Mouse (Mus musculus): ENCODE measurements around the gene Ssbp4. TPM values are rescaled to one million over a fixed set of nuclear protein-coding genes. Genes with fewer than 3 reads are reported as not detected.

Gene Ssbp4
- polyA plus RNA-seq, 1 experiment from 2014 or later = 141 TPM

DNA sequence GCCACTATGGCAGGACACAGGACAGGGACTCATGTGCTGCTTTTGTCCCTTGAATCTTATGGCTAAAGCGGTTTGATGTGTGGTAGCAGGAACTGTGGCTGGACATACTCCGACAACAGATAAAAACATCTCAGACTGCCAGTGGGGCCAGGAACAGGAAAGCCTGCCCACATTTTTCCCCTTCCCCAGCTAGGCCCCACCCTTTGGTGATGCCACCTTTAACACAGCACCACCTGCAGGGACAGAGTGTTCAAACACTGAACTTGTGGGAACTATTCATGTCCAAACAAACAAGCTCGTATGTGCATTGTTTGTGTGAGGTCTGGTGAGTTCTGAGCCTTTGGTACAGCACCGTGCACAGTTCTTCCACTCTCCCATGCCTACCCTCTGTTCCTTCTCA lies 50.3 kb downstream of the Ssbp4 start:
- Histone ChIP-seq H3K9me3 (no peaks in the 10 kb centered on the region), H3K36me3 (no peaks in the 10 kb centered on the region), H3K9ac (no peak overlapping the region), H3K27me3 (no peaks in the 10 kb centered on the region), H3K4me1 (replicated peaks) (peaks cover 35% of the 10 kb centered on the region), H3K4me2 (no peak overlapping the region), H3K27ac (replicated peaks) (peak overlapping the region; percentile 28; the same call in 1 of the 2 replicates), H3K4me3 (no peak overlapping the region)
- 80% methylated on average over 4 of the region's 4 CpGs for WGBS
- ATAC-seq (ENCODE audit: low read depth) = no peak

DNA sequence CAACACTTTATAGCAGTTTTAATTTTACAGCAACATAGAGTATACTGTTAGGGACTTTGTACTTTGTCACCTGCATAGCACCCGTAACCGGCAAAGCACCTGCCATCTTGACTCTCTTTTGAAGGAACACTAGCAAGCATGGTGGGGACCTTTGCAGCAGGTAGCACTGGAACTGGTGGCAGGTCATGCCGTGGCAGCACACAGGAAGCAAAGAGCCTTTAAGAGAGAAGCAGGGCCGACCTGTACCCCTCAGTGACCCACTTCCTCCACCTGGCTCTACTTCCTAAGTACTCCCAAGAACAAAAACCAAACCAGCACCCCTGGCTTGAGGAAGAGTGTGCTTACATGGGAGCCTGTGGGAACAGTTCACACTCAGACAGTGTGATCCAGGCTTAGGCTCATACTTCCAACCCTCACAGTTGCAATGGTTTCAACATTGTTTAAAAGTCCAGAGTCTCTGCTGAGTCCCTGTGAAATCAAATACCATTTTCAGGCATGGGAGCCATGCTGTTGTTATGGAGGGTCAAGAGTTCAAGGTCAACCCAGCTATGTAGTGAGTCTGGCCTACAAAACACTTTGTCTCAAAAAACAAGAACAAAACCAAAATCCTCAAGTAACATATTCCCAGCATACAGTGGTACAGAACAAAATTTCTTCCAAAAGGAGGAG lies 53.5 kb downstream of the Ssbp4 start:
- Histone ChIP-seq H3K9me3 (no peaks in the 10 kb centered on the region), H3K27ac (replicated peaks) (no peak overlapping the region), H3K36me3 (no peaks in the 10 kb centered on the region), H3K9ac (no peak overlapping the region), H3K4me1 (replicated peaks) (peaks cover 34% of the 10 kb centered on the region), H3K4me3 (no peak overlapping the region), H3K27me3 (no peaks in the 10 kb centered on the region), H3K4me2 (no peak overlapping the region)
- ATAC-seq (ENCODE audit: low read depth) = no peak
- 91% methylated on average over 4 of the region's 4 CpGs for WGBS

DNA sequence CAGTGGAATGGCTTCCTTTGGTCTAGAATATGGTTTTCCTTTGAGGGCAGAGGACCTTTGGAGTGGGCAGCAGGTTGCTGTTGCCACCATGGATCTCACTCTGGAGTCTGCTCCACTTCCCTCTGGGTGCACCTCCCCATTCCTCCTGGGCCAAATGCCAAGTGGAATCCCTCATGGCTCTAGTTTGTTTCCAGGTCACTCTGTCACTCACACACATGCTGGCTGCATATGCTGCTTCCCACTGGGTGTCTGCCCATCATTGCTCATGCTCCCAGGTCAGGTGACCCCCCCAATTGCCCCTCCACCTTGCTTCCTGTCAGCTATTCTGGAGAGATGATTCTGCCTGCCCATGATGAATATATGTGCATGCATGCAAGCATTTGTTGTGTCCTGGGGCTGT lies 54.9 kb downstream of the Ssbp4 start:
- H3K27me3 ChIP-seq = no peaks in the 10 kb centered on the region
- H3K4me1 ChIP-seq (replicated peaks) = peaks cover 34% of the 10 kb centered on the region
- no peak for ATAC-seq (ENCODE audit: low read depth)
- H3K9ac ChIP-seq = no peak overlapping the region
- no peak overlapping the region for H3K4me2 ChIP-seq
- H3K9me3 ChIP-seq = no peaks in the 10 kb centered on the region
- no peak overlapping the region for H3K4me3 ChIP-seq
- no peaks in the 10 kb centered on the region for H3K36me3 ChIP-seq
- H3K27ac ChIP-seq (replicated peaks) = peak overlapping the region; percentile 54

DNA sequence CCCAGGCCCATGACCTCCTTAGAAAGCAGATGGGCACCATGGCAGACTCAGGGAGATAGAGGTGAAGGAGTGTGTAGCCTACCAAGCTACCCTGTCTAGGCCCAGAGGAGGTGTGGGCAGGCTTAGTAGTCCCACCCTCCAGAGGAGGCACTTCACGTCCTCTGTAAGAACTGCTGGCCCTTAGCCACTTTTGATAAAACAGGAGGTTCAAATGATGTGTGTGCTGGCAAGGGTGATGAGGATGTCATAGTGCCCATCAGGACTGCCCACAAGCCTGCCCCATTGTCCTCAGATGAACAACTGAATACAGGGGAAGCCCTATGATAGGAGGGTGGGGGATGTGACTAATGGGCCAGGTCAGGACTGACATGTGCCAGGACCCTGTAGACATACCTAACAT lies 55.8 kb downstream of the Ssbp4 start:
- Histone ChIP-seq H3K4me1 (replicated peaks) (peaks cover 34% of the 10 kb centered on the region), H3K4me2 (no peak overlapping the region), H3K27me3 (no peaks in the 10 kb centered on the region), H3K9me3 (no peaks in the 10 kb centered on the region), H3K9ac (no peak overlapping the region), H3K4me3 (no peak overlapping the region), H3K36me3 (no peaks in the 10 kb centered on the region), H3K27ac (replicated peaks) (no peak overlapping the region)
- no peak for ATAC-seq (ENCODE audit: low read depth)
- 61% methylated on average over 1 of the region's 1 CpGs for WGBS

DNA sequence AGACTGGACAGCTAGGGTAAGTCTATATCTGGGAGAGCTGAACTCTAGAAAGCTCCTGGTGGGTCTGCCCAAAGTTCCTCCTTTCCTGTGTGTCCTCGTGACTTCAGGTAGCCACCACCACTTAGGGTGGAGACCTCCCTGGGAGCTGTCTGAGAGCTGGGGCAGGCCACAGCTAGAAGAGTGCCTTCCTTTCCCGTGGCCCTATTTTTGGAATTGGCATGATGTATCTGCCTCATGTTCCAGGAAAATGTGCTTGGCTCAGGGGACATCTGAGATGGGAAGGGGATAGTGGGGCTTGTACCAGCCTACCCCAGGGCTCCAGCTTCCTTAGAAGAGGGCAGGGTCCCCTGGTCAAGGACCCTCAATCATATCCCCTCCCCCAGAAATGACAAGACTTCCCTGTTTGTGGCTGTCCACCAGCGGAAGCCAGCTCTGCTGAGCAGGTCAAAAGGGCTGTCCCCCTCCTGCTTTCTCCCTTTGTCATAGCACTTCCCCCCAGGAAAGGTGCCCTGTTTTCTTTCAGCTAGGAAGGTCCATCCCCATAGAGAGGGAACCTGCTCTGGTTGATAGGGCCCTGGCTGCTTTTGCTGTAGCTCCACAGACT lies 57.0 kb downstream of the Ssbp4 start:
- Histone ChIP-seq H3K4me1 (replicated peaks) (peaks cover 27% of the 10 kb centered on the region), H3K9ac (no peak overlapping the region), H3K4me3 (no peak overlapping the region), H3K27me3 (no peaks in the 10 kb centered on the region), H3K4me2 (no peak overlapping the region), H3K27ac (replicated peaks) (0 out of 2 replicates have a peak overlapping the region, but pooled peaks have one; percentile 1), H3K36me3 (no peaks in the 10 kb centered on the region), H3K9me3 (no peaks in the 10 kb centered on the region)
- ATAC-seq (ENCODE audit: low read depth) = no peak
- 75% methylated on average over 3 of the region's 3 CpGs for WGBS

DNA sequence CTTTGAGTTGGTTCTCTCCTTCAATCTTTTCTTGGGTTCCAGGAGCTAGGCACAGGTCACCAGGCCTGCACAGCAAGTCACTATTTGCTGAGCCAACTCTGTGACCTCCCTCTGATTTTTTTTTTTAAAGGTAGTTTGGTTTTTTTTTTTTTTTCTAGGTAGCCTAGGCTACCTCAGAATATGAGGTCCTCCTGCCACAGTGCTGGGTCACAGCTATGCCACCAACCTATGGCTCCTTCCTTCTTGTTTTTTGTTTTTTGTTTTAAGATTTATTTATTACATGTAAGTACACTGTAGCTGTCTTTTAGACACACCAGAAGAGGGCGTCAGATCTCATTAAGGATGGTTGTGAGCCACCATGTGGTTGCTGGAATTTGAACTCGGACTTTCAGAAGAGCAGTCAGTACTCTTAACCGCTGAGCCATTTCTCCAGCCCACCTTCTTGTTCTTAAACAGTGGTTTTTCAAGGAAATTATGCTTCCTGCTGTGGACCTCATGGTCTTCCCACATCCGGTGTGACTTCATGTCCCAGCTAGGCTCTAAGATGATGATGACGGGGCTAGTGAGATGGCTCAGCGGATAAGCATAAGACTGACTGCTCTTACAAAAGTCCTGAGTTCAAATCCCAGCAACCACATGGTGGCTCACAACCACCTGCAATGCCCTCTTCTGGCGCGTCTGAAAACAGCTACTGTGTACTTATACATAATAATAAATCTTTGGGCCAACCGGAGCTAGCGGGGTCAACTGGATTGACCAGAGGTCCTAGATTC lies 59.1 kb downstream of the Ssbp4 start:
- no peaks in the 10 kb centered on the region for H3K36me3 ChIP-seq
- no peak overlapping the region for H3K9ac ChIP-seq
- WGBS = 91% methylated on average over 10 of the region's 10 CpGs
- no peak overlapping the region for H3K4me2 ChIP-seq
- no peaks in the 10 kb centered on the region for H3K27me3 ChIP-seq
- H3K27ac ChIP-seq (replicated peaks) = no peak overlapping the region
- peaks cover 32% of the 10 kb centered on the region for H3K4me1 ChIP-seq (replicated peaks)
- H3K4me3 ChIP-seq = no peak overlapping the region
- H3K9me3 ChIP-seq = no peaks in the 10 kb centered on the region
- ATAC-seq (ENCODE audit: low read depth) = no peak

DNA sequence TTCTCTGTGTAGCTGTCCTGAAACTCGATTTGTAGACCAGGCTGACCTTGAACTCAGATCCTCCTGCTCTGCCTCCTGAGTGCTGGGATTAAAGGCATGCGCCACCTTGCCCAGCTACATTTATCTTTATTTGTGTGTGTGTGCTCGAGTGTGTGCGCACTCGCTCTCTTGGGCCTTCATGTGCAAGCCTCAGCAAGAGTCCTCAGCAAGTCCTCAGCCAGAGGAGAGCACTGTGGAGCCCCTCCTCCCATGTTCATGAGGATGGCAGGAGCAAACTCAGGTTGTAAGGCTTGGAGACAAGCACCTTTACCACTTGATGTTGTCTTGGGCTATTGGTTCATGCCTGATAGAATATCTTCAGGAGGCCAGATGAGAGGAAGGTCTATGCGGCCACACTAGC lies 60.9 kb downstream of the Ssbp4 start:
- no peaks in the 10 kb centered on the region for H3K9me3 ChIP-seq
- H3K9ac ChIP-seq = no peak overlapping the region
- peaks cover 26% of the 10 kb centered on the region for H3K4me1 ChIP-seq (replicated peaks)
- no peaks in the 10 kb centered on the region for H3K27me3 ChIP-seq
- ATAC-seq (ENCODE audit: low read depth) = no peak
- no peak overlapping the region for H3K27ac ChIP-seq (replicated peaks)
- no peak overlapping the region for H3K4me3 ChIP-seq
- H3K36me3 ChIP-seq = no peaks in the 10 kb centered on the region
- 88% methylated on average over 6 of the region's 6 CpGs for WGBS
- H3K4me2 ChIP-seq = no peak overlapping the region

Other genes with a start within 250 kb of the Ssbp4 start
- gene Comp, start 235.3 kb downstream of the Ssbp4 start, polyA plus RNA-seq (2015; fragmentation: Nextera tagmentation; extraction: Ambion mirVana) = 0.55 and 1.8 TPM in 2 replicates
- 33.7 and 35.9 TPM in 2 replicates for gene Crtc1, start 169.3 kb downstream of the Ssbp4 start, polyA plus RNA-seq (2015; fragmentation: Nextera tagmentation; extraction: Ambion mirVana)
- gene Klhl26, start 131.9 kb downstream of the Ssbp4 start, polyA plus RNA-seq (2015; fragmentation: Nextera tagmentation; extraction: Ambion mirVana) = 25.6 and 27.6 TPM in 2 replicates
- gene Tmem59l, start 121.5 kb downstream of the Ssbp4 start, polyA plus RNA-seq (2015; fragmentation: Nextera tagmentation; extraction: Ambion mirVana) = 78.4 and 89.7 TPM in 2 replicates
- gene Crlf1, start 115.7 kb downstream of the Ssbp4 start, polyA plus RNA-seq (2015; fragmentation: Nextera tagmentation; extraction: Ambion mirVana) = 3.6 and 4.6 TPM in 2 replicates
- 143 and 153 TPM in 2 replicates for gene Rex1bd, start 102.1 kb downstream of the Ssbp4 start, polyA plus RNA-seq (2015; fragmentation: Nextera tagmentation; extraction: Ambion mirVana)
- gene Uba52, start 98.1 kb downstream of the Ssbp4 start, polyA plus RNA-seq (2015; fragmentation: Nextera tagmentation; extraction: Ambion mirVana) = 787 and 800 TPM in 2 replicates
- 347 and 358 TPM in 2 replicates for gene Fkbp8, start 81.1 kb downstream of the Ssbp4 start, polyA plus RNA-seq (2015; fragmentation: Nextera tagmentation; extraction: Ambion mirVana)
- 46.7 and 46.9 TPM in 2 replicates for gene Kxd1, start 80.9 kb downstream of the Ssbp4 start, polyA plus RNA-seq (2015; fragmentation: Nextera tagmentation; extraction: Ambion mirVana)
- 15.6 and 16.5 TPM in 2 replicates for gene Ell, start 69.4 kb downstream of the Ssbp4 start, polyA plus RNA-seq (2015; fragmentation: Nextera tagmentation; extraction: Ambion mirVana)
- gene Isyna1, start 14.5 kb downstream of the Ssbp4 start, polyA plus RNA-seq (2015; fragmentation: Nextera tagmentation; extraction: Ambion mirVana) = 113 and 115 TPM in 2 replicates
- gene Lrrc25, start 7.3 kb upstream of the Ssbp4 start, polyA plus RNA-seq (2015; fragmentation: Nextera tagmentation; extraction: Ambion mirVana) = 1.5 and 1.8 TPM in 2 replicates
- not detected in 2 replicates for gene Gdf15, start 23.6 kb upstream of the Ssbp4 start, polyA plus RNA-seq (2015; fragmentation: Nextera tagmentation; extraction: Ambion mirVana)
- gene Pgpep1, start 51.5 kb upstream of the Ssbp4 start, polyA plus RNA-seq (2015; fragmentation: Nextera tagmentation; extraction: Ambion mirVana) = 102 and 108 TPM in 2 replicates
- gene Lsm4, start 64.4 kb upstream of the Ssbp4 start, polyA plus RNA-seq (2015; fragmentation: Nextera tagmentation; extraction: Ambion mirVana) = 214 and 215 TPM in 2 replicates
- 108 and 112 TPM in 2 replicates for gene Jund, start 90.1 kb upstream of the Ssbp4 start, polyA plus RNA-seq (2015; fragmentation: Nextera tagmentation; extraction: Ambion mirVana)
- 0.08 and 0.17 TPM in 2 replicates for gene Iqcn, start 94.6 kb upstream of the Ssbp4 start, polyA plus RNA-seq (2015; fragmentation: Nextera tagmentation; extraction: Ambion mirVana)
- gene Gm3336, start 109.7 kb upstream of the Ssbp4 start, polyA plus RNA-seq (2015; fragmentation: Nextera tagmentation; extraction: Ambion mirVana) = not detected in 2 replicates
- 0.18 and 0.26 TPM in 2 replicates for gene Pde4c, start 114.8 kb upstream of the Ssbp4 start, polyA plus RNA-seq (2015; fragmentation: Nextera tagmentation; extraction: Ambion mirVana)
- gene Rab3a, start 145.8 kb upstream of the Ssbp4 start, polyA plus RNA-seq (2015; fragmentation: Nextera tagmentation; extraction: Ambion mirVana) = 402 and 417 TPM in 2 replicates
- gene Mpv17l2, start 152.1 kb upstream of the Ssbp4 start, polyA plus RNA-seq (2015; fragmentation: Nextera tagmentation; extraction: Ambion mirVana) = 46.1 and 54.5 TPM in 2 replicates
- gene Pik3r2, start 167.8 kb upstream of the Ssbp4 start, polyA plus RNA-seq (2015; fragmentation: Nextera tagmentation; extraction: Ambion mirVana) = 88.9 and 93.7 TPM in 2 replicates
- gene Mast3, start 196.2 kb upstream of the Ssbp4 start, polyA plus RNA-seq (2015; fragmentation: Nextera tagmentation; extraction: Ambion mirVana) = 15.8 and 17.6 TPM in 2 replicates
- gene Il12rb1, start 199.6 kb upstream of the Ssbp4 start, polyA plus RNA-seq (2015; fragmentation: Nextera tagmentation; extraction: Ambion mirVana) = not detected in 2 replicates
- 7.8 TPM in 2 replicates for gene Arrdc2, start 230.8 kb upstream of the Ssbp4 start, polyA plus RNA-seq (2015; fragmentation: Nextera tagmentation; extraction: Ambion mirVana)